Mouse (Mus musculus) lung, postnatal 10 days (tissue): ENCODE measurements around the gene Cox7a2.

ENCODE experiments used
- DNase-seq: peaks from one replicate; pipeline ENCODE4 v3.0.0; 2021

Gene Cox7a2

DNA sequence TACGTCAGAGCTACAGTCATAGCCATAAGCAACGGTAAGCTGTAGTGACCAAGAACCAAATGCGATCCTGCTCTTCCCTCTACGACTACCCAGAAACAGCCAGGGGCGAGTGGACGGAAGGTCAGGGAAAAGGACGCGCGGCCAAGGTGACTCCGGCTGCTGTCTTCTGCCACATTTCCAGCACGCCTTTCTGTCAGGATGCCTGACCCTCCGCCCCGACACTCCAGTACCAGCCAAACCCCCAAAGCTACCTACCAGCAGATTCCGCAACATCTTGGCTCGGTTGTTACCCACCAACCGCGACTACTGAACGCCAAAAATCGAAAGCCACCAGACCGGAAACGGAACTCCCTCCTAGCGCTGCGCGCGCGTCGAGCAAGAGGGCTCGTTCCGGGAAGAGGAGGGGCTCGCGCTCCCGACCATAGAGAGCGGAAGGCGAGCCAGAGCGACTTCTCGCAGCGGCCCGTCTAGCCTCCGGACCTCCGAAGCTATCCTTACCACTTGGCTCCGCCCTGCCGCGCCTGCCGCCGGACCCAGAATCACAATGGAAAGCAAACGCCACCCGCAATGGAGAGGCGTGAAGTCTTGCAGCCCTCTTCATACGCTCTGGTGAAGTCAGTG lies at the start of gene Cox7a2:
Gene Cox7a2, minus strand, starts transcription at position 494 of the 621 bp plus-strand sequence.
- DNase-seq: peak; percentile 97

DNA sequence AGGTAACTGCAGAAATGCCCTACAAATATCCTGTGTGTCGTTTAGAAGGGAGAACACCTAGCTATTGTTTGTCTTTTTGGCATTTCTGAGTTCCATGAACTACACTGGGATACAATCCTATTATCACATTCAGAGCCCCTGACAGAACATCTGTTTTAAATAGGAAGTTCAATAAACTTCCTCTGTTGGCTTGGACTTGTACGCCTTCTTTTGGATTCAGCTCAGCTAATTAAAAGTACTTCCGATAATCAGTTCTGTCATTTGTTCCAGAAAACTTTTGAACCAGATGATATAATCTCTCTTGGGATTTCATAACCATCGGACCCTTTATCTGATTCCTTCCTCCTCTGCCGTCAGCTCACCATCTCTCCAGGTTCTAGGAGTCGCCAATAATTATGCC lies 49.7 kb upstream of the Cox7a2 start:
- DNase-seq: no peak

DNA sequence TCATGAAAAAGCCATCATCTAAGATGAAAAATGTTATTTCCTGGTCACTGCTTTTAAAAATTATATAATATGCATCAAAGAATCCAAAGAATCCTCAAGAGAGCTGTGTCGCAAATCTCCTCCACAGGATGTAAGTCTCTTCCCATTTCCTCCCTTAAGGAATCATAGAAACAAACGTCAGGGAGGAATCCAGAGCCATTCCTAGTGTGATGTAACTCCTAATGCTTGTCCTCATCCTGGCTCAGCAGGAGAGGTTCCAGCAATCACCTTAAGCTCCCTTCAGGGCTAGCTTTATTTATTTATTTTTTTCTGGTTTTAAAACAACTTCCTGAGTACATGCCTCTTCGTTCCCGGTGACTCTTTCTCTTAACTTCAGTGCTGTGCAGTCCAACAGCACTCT lies 47.5 kb upstream of the Cox7a2 start:
- peak; percentile 19 for DNase-seq

DNA sequence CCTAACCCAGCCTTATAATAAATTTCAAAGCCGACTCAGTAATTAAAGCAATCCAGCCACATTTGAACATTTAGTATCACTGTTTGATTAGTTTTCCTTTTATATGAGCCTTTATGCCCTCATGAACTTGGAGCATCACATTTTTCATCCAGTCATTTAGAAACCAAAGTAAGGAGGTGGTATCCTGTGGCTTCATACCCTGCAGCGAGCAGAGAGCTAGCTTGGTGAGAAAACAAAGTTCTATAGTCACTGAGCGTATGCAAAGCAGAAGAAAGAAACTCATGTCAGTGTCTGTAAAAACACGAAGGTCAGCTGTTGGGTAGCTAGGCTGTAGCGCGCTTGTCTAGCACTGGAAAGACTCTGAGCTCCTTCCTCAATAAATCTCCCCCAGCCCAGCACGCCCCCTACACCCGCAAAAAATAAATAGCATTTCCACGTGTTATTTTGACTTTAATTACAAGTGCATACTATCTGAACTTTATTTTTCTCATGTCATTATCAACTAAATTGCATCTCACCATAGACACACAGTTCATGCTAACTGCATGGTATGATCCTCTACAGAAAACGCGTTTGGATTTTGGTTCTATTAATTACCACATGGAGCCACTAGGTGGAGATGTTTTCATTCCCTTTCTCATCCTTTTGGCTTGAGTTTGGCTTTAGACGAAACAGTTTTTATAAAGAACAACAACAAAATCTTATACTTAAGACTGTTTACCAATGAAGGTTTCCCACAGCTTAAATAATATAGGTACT lies 46.8 kb upstream of the Cox7a2 start:
- peak; percentile 68 for DNase-seq

DNA sequence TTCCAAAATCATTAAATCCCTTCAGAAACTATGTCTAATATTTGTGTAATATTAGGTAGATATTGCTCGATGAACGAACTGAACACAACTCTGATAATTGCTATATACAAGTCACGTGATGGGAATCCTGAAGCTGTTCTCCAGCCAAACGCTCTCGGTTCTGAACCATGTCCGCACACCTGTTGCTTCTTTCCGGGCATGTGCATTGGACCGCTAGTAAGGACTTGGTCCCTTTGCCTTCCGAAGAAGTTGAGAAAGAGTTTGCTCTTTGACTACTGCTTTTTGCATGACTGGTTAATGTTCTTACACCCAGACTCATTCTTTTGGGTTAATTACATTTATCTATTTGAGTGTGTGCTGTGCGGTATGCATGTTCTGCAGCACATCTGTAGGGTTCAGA lies 45.7 kb upstream of the Cox7a2 start:
- DNase-seq: no peak

DNA sequence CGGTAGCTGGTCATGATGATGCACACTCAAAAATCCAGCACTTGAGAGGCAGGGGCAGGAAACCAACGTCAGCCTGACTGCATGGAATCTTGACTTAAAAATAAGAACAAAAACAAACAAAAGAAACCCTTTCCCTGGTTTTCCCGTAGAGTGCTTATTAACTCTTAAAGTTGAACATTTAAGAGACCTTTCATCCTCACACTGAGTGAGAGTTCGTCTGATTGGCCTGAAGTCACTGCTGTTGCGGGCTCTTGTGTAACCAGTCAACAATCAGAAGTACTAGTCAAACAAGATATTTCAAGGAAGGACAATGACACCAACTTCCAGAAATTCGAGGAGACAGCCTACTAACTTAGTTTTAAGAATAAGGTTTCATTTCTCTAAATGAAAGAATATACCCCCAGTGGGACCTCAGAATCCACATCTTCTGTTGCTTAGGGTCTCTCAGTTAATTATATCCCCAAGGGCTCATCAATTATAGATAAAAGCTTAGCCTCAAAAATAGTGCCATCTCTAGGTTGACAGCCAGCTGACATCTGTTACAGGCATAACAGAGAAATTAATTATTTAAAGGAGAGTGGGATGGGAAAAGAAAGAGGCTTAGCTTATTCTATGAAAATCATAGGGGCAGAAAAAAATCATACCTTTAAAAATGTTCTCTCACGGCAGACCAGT lies 36.9 kb upstream of the Cox7a2 start:
- DNase-seq: no peak

DNA sequence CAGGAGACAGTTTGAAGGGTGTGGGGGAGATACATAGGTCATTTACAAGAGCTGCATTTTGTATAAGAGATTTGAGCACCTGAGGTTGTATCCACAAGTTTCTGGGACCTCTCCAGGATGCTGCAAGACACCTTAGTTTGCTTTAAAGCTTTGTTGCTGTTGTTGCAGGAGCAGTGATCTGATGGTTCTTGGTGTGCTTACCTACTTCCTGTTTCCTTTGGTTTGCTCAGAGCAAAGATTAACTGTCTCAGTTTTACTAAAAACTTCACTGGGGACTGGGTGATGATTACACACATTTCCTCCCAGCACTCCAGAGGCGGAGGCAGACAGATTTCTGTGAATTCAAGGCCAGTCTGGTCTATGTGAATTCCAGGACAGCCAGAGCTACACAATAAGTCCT lies 35.4 kb upstream of the Cox7a2 start:
- DNase-seq: no peak

DNA sequence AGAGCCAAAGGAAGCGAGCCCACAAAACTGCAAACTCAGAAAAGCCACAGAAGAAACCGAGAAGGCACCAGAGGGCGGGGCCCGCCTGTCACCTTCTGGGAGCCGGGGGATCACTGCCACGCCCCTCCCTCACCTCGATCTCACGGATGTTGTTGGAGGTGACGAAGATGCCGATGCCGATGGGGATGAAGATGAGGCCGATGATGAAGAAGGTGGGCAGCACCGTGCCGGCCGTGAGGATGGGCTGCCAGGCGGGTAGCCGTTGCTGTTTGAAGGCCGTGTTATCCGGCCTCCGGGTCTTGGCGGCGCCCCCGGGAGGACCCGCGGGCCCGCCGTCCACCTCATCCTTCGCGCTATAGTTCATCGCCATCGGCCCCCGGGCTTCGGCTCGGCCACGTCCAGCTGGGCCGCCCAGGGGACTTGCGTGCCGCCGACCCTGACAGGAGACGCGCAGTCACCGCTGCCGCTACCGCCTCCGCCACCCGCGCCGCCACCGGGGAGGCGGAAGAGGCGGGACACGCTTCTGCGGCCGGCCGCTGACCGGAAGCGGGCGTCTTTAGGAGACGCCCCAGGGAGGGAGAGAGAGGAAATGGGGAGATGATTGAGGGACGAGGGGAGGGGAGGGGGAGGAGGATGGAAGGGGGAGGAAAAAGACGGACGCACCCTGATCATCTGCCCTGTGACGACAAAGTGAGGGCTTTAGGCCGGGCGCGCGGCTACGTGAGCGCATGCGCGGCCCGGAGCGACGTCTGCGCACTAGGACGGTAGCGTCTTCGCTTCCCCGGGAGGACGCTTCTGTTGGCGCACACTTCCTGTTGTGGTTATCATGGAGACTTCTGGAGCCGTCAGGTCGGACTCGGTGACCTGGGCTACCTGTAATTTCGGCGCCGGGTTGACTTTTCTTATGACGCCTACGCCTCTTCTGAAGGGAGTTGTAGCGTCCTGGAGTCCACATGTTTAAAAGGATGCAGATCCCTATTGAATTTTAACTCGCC lies 33.5 kb upstream of the Cox7a2 start, which contains the start of gene Tmem30a:
Gene Tmem30a, minus strand, starts transcription at position 667 of the 995 bp plus-strand sequence.
- peak; percentile 96 for DNase-seq

DNA sequence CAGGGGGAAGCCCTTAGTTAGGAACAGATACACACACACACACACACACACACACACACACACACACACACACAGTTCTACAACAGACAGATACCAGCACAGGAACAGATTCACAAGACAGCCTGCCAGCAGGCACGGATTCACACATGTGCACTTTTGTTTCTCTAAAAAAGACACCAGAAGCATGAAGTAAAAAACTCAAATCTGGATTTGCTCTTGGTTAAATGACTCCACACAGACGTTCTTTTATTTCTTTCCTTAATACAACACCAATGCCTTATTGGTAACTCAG lies 26.1 kb upstream of the Cox7a2 start:
- DNase-seq: no peak

DNA sequence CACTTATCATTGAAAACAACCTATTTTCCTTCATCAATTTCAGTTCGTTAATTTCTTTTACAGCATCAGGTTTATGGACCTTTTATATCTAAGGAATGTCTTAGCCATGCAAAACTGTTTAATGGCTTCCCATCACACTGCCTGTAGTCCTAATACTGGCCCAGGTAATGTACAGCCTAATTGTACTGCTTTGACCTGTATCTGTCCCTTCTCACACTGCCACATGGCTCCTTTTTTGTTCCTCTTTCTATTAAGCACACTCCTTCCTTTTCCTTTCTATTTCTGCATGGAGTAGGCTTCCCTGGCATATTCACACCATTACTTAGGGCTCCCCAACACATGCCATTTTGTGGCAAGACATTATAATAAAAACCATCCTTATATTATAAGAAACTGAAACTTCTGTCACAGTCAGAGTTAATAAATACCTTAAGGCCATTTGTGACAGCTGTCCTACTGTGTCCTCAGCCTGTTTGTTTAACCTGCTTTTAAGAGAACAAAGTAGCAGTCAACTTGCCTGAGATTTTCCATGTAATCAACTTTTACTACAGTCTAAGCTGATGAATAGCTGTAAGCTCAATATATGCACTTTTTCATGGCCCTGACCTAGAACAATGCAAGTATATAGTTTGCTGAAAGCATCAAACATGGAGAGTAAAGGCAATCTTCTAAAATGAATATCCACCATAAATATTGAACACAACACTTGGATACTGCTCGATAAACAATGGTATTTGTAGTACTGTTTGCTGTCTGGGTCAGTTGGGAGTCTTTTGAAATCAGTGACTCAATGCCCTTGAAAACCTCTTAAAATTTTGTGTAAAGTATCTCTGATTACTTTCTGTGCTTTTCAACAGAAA lies 25.5 kb upstream of the Cox7a2 start:
- no peak for DNase-seq

DNA sequence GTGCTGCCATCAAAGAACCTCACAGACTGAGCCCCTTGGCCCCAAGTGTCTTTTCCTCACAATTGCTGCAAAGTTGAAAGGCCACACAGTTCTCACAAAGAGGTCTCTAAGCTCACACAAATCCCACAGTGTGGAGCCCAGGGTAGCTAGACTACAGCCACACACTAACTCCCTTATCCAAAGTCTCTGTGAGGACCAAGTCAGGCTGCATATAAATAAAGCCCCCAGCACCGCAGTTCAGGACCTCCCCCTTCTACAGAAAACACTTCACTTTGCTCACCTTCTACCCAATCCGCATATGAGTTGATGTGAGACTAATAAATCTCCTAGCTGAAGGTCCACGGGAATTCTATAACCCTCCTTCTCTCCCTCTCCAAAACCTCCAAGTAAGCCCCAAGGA lies 24.8 kb upstream of the Cox7a2 start:
- no peak for DNase-seq

DNA sequence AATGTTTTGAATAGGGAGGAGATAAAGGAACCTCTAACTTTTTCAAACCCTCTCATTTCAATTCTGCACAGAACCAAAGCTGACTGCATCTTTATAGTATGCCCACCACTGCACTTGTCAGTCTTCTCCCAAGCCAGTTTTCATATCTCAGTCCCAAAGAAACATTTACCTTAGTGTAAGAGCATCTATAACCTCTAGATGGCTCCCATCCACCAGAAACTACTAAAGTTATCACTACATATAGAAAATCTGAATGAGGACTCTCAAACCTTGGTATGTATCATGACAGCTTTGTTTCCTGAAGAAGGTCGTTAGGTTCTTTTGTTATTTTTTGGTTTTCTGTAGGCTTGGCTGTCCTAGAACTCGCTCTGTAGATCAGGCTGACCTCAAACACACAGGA lies 19.7 kb upstream of the Cox7a2 start:
- no peak for DNase-seq

DNA sequence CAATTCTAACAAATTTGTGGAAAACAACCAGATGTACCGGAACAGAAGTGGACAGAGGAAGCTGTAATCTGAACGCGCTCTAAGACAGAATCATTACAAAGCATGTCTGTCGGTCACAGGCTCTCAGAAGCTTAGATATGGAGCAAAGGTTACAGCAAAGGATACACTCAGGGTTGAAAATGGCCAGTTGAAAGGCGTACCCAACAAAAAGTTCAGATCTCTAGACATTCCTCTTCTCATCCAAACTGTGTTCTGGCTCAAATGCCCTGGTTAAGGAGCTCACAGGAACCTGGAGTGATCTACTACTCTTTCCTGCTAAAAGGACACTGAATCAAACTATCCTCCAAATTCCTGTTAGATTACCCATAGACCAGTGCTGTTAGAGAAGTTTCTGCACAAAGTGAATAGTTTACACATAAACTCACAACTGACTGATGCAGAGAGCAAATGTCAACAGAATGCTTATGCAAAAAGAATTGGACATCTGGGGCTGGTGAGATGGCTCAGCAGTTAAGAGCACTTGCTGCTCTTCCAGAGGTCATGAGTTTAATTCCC lies 7.4 kb upstream of the Cox7a2 start:
- DNase-seq: no peak

DNA sequence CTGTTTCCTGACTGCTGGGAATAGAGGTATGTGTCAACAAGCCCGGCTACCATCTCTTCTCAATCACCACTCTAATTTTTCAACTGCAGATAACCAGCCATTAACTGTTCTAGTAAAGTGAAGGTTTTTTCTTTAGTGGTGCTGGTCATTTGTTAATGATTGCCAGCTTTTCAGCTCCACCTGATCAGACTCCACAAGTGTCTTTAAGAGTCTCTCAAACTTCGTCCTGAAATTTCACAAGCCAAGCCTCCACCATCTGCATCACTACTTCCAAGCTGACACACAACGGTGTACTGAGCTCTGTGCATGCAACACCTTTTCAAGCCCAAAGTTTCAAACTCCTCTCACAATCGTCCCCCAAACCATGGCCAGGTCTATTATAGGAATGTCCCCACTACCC lies 5.7 kb upstream of the Cox7a2 start:
- DNase-seq: peak; percentile 22

DNA sequence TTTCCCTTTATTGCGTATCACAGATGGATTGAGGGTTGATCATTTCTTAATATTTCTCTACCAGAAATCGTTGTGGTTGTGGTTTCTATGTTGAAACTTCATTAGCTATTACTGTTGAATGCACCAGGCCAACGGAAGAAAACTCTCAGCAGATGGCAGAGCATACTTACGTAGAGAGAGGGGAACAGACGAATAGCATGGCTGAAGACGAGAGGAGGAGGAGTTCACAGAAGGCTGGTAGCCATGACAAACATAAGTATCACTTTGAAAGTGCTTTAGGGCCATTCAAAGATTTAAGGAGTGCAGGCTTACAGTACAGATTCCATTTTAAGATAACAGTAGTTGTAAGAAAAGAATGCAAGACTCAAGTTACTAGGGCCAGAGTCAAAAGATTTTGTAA lies 2.8 kb upstream of the Cox7a2 start:
- peak; percentile 36 for DNase-seq

DNA sequence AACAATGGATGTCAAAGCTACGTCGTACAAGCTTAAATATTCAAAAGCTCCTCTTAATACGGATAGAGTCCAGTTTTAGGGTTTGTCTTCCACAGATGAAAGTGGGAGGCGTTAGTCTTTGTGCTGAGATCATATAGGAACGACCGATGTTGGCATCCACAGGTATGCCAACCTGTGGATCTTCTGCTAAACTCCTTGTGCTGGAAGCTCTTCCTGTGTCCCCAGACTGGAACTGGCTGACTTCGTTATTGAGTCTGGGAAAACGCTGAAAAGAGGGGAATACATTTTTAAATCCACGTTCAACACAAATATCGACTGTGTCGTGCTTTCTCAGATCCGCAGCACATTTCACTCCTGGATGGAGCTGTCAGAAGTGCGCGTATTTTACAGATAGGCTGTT lies 398 bp upstream of the Cox7a2 start:
- DNase-seq: no peak

DNA sequence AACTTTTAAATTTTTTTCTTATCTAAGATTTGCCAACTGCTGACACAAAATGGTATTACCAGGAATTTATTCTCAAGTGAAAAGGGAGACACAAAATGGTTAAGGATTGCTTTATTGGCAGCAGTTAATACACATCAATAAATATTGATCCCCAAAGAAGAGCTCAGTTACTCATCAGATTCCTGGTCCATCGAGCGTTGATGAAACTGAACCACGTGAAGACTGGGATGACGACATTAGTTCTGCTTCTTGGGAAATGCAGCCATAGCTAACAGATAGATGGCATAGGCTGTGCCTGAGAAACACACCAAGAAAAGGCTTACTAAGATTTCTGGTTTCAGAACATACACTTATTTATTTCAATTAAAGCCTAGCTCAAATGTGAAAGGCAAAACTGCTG lies 4.4 kb downstream of the Cox7a2 start:
- DNase-seq: no peak

DNA sequence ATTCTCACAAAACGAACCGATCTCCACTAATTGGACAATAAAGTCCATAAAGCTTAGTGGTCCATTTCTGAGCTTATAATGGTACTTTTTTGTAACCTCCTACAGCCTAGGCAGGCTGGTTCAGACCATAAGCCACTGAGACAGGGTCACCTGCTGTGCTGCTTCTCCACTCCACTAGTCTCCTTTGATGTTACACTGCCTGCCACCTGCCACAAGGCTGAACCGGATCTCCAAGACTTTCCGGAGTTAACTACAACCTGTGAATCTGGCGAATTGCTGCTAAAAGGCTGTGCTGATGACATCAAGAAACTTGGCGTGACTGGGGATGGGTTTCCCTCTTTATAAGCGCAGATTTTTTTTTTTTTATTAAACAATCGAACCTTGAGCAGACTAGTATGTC lies 7.8 kb downstream of the Cox7a2 start:
- no peak for DNase-seq

DNA sequence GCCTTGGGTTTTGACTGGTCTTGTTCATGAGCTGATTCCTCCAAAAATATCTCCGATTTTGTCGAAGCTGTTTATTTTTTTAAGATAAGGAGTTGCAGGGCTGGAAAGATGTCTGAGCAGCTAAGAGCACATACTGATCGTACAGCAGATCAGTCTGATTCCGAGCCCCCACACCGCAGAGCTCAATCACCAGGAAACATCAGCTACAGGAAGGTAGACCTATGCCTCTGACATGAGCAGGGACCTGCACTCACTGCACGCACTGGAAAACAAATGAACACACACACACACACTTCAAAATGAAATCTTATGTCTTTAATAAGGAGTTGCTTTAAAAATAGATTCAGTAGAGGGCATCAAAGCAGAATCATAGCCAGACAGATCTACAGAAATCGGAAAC lies 9.0 kb downstream of the Cox7a2 start:
- DNase-seq: no peak

DNA sequence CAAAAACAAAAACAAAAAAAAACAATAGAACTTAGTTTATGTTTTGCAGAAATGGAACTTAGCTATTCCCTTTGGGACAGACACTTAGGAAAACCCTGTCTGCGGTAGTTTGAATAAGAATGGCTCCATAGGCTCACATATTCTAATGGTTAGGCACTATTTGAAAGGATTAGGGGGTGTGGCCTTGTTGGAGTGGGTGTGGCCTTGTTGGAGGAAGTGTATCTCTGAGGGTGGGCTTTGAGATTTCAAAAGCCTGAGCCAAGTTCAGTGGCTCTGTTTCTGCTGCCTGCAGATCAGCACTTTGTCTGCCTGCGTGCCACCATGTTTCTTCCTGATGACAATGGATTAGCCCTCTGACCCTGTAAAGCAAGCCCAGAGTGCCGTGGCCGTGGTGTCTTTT lies 14.6 kb downstream of the Cox7a2 start:
- no peak for DNase-seq

DNA sequence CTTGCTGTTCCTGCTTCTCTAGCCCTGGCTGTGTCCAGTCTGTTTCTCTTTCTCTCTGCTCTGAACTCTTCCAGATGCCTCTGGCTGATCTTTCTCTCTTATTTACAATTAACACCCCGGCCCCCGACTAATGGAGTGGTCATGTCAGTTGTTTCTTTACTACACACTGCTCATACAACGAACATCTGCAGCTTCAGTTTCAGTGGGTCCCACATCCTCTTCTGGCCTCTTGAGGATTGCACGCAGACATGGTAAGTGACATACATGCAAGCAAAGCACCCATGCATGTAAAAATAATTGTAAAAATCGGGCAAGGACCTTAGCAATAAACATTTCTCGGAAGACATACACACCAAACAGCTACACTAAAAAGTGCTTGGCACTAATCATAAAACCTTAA lies 24.1 kb downstream of the Cox7a2 start:
- no peak for DNase-seq

DNA sequence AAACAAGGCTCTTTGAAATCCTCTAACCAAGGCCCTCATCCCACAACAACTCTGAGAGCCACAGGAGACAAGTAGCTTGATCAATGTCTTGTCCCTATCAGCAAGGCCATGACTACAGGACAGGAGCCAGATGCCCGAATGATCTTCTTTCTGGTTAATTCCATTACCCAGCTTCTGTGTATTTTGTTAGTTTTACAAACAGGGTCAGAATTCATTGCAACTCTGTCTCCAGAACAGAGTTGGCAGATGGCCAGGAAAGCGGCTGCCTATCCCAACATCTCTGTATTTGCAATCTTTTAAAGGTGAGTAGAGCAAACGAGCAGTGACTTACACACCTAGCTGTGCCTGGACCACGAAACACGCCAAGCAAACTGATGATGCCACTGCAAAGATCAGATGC lies 29.4 kb downstream of the Cox7a2 start:
- DNase-seq: no peak
